11 mouse cellular contexts compared by ENCODE assay signal in genomic region chr16:24566277-24566676, GRCm38 (mm10).
A peak's percentile ranks its signal among the peaks of the same experiment; 100 is the strongest.
DNase-seq lines count a peak whose midpoint lies in the region; ATAC-seq lines count a peak whose summit lies in the region.
"Had no signal": no experiment of that assay in that cellular context is flagged by ENCODE, and none has a peak within 500 bp of the region (broad histone marks: within the 10 kb centered on the region; RNA-seq: fewer than 3 reads in every experiment).

No protein-coding gene starts in this region.

- H3K4me3 ChIP-seq in heart, embryonic 13.5 days: no peak overlapping the region
- no peak overlapping the region for H3K4me3 ChIP-seq in lung, embryonic 16.5 days (ENCODE audit: low read length)

- no peak; the same call in 1 of the 2 replicates for ATAC-seq in heart, embryonic 13.5 days (ENCODE audit: extremely low read depth, insufficient number of reproducible peaks, low FRiP score, low TSS enrichment)
- peak; percentile 87 for ATAC-seq in lung, embryonic 16.5 days (ENCODE audit: low read depth)

- intact Hi-C loops in gastrocnemius, postnatal 36 days (cut with DNase I): loop anchor here (5.0 to 10.0 kb wide), 4 partner anchors 64 to 584 kb away; no protein-coding TSS in a partner anchor

- no peak overlapping the region for H3K9ac ChIP-seq in heart, embryonic 13.5 days
- no peak overlapping the region for H3K9ac ChIP-seq in lung, embryonic 16.5 days (ENCODE audit: low read length)

- no peaks in the 10 kb centered on the region for H3K36me3 ChIP-seq in heart, embryonic 13.5 days
- 0 out of 2 replicates have a peak, but pooled peaks cover 2% of the 10 kb centered on the region for H3K36me3 ChIP-seq in lung, embryonic 16.5 days (ENCODE audit: control insufficient read depth, insufficient read depth, low read length)

- H3K27me3 ChIP-seq in heart, embryonic 13.5 days (replicated peaks): no peaks in the 10 kb centered on the region
- H3K27me3 ChIP-seq in lung, embryonic 16.5 days (ENCODE audit: control insufficient read depth, insufficient read depth, low read depth, low read length): no peaks in the 10 kb centered on the region
- H3K27me3 ChIP-seq: CH12.LX had no signal

- DNase-seq in gastrocnemius, postnatal 10 days: peak; percentile 23
- DNase-seq in gastrocnemius, postnatal 36 days: no peak
- DNase-seq in NIH3T3 (ENCODE audit: low read depth): peak; percentile 83
- no peak for DNase-seq in cerebellum, adult 9-11 months
- DNase-seq in neural tube, embryonic 10.5 days (ENCODE audit: extremely low spot score, low spot score): no peak
- no peak for DNase-seq in spleen, postnatal 4 days (ENCODE audit: low spot score in 2 of 2)
- DNase-seq: cerebellum, adult 8-10 months; midbrain, embryonic 14.5 days had no signal

- H3K9me3 ChIP-seq in heart, embryonic 13.5 days: no peaks in the 10 kb centered on the region
- H3K9me3 ChIP-seq in lung, embryonic 16.5 days (ENCODE audit: control insufficient read depth, low read length): no peaks in the 10 kb centered on the region

- no peak overlapping the region for H3K4me2 ChIP-seq in heart, embryonic 13.5 days
- H3K4me2 ChIP-seq in lung, embryonic 16.5 days (ENCODE audit: low read depth, low read length): no peak overlapping the region

- WGBS in heart, embryonic 13.5 days: 16% methylated on average over 3 of the region's 3 CpGs
- 20% methylated on average over 3 of the region's 3 CpGs for WGBS in lung, embryonic 16.5 days

- peak overlapping the region; percentile 56 for H3K27ac ChIP-seq in heart, embryonic 13.5 days (replicated peaks)
- H3K27ac ChIP-seq in lung, embryonic 16.5 days (ENCODE audit: low read length): peak overlapping the region; percentile 67

- peaks cover 65% of the 10 kb centered on the region for H3K4me1 ChIP-seq in heart, embryonic 13.5 days
- peaks cover 34% of the 10 kb centered on the region for H3K4me1 ChIP-seq in lung, embryonic 16.5 days (replicated peaks; ENCODE audit: control insufficient read depth, insufficient read depth, low read length)

Comparison
In these comparisons a context has a peak if more than half of its experiments do, and no peak if none do; other contexts are left out.
1. DNase-seq: peak in gastrocnemius, postnatal 10 days (single experiment) and NIH3T3 (single experiment); none in gastrocnemius, postnatal 36 days (0 of 2), cerebellum, adult 9-11 months (single experiment), neural tube, embryonic 10.5 days (single experiment) and spleen, postnatal 4 days (0 of 2).